Mouse (Mus musculus) erythroblast, embryonic 14.5 days (primary cell): ENCODE measurements around the gene Klhdc8a.

Source experiments
- GATA1 ChIP-seq: IDR thresholded peaks from 2 replicates; pipeline ENCODE4 v1.6.1; 2012; ENCODE audit warnings: low read length, inconsistent platforms, mixed read lengths
- TAL1 ChIP-seq: IDR thresholded peaks from 3 replicates; pipeline ENCODE4 v1.6.1; 2012; ENCODE audit warnings: low read length, inconsistent platforms, mixed read lengths

GRCm38 (mm10) chr1:132346951-132347350 lies 48.5 kb downstream of the Klhdc8a start:
- TF ChIP-seq GATA1 (no peak), TAL1 (no peak)
